Mouse (Mus musculus) neural tube, embryonic 11.5 days (tissue): ENCODE results near the gene Nr2f1. TPM values are rescaled to one million over a fixed set of nuclear protein-coding genes. Genes with fewer than 3 reads are reported as not detected.

ENCODE experiments used
- ATAC-seq: fragments of 200-750 bp; cut with Nextera tagmentation; 2 replicates; pipeline ENCODE4 v1.8.0; 2017; ENCODE audit warnings: moderate number of reproducible peaks, mild to moderate bottlenecking, moderate TSS enrichment, moderate library complexity; ENCODE audit not compliant: insufficient read depth, low FRiP score, low TSS enrichment
- DNase-seq: peaks from one replicate; pipeline ENCODE4 v3.0.0-alpha.2; 2015; ENCODE audit warnings: low spot score
- H3K27ac ChIP-seq: fragments of 300-500 bp; sonication (generic); 2 replicates; pipeline ENCODE4 v1.5.1; 2014; ENCODE audit warnings: low read depth, mild to moderate bottlenecking, low read length
- H3K27me3 ChIP-seq: fragments of 300-500 bp; sonication (generic); 2 replicates; pipeline ENCODE4 v1.6.1; 2014; ENCODE audit warnings: mild to moderate bottlenecking, low read length, mixed read lengths; ENCODE audit not compliant: control insufficient read depth, insufficient read depth
- H3K36me3 ChIP-seq: fragments of 300-500 bp; sonication (generic); 2 replicates; pipeline ENCODE4 v1.6.1; 2014; ENCODE audit warnings: mild to moderate bottlenecking, low read length, moderate library complexity, mixed read lengths; ENCODE audit not compliant: control insufficient read depth, insufficient read depth
- H3K4me1 ChIP-seq: fragments of 300-500 bp; sonication (generic); 2 replicates; pipeline ENCODE4 v1.6.1; 2014; ENCODE audit warnings: low read length, mixed read lengths; ENCODE audit not compliant: control insufficient read depth, insufficient read depth
- H3K4me2 ChIP-seq: fragments of 300-500 bp; sonication (generic); 2 replicates; pipeline ENCODE4 v1.6.1; 2014; ENCODE audit warnings: low read depth, mild to moderate bottlenecking, moderate library complexity
- H3K4me3 ChIP-seq: fragments of 300-500 bp; sonication (generic); 2 replicates; pipeline ENCODE4 v1.5.1; 2014; ENCODE audit warnings: low read depth, low read length
- H3K9ac ChIP-seq: fragments of 300-500 bp; sonication (generic); 2 replicates; pipeline ENCODE4 v1.6.1; 2014; ENCODE audit warnings: mild to moderate bottlenecking, low read length
- H3K9me3 ChIP-seq: fragments of 300-500 bp; sonication (generic); 2 replicates; pipeline ENCODE4 v1.6.1; 2016; ENCODE audit warnings: low read length; ENCODE audit not compliant: control insufficient read depth
- WGBS: fragments of 180-500 bp; shearing (Covaris S2); extraction: QIAGEN DNeasy Blood & Tissue Kit; methylation state at CpG from one replicate; pipeline ENCODE4 v1.1.7; 2014; 5-methylcytosine and 5-hydroxymethylcytosine counted together
- polyA plus RNA-seq: library from polyadenylated mRNA; unstranded; fragments of >200 nt; fragmentation: Nextera tagmentation; extraction: Ambion mirVana; gene quantifications from 2 replicates; pipeline ENCODE4 v1.2.1, GENCODE M21; 2014

Gene Nr2f1
- polyA plus RNA-seq, 1 experiment from 2014 or later, result 61.2 TPM

DNA sequence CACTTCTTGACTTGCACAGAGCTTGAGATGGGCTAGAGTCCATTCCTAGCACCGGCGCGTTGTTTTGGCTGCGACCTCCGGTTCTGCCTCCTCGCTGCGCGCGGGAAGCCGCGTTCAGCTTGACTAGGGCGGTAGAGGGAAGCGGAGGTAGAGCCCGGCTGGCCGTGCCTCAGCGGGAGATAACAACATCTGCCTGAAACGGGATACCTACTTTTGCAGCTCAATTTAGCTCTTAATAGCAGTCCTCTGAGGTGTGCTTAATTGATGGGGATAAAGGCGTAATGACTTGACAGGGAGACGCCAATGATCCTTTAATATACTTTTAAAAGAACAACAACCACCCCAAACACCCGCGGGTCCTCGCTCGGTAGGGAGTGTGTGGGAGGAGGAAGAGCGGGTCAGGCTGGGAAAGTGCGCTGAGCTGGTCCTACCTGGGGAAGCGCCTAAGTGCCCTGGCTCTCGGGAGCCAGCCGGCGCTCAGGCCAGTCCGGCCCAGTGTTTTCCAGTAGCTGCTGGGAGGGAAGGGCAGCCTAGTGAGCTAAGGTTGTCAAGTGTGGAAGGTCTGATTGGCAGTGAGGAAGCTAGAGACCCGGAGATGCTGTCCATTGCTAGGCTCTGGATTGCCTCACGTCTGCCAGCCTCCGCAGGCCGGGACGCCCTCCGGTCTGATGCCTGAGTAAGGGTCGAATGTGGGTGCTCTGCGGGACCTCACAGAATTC, 10.6 kb upstream of the Nr2f1 start:
- H3K9me3 ChIP-seq, result no peaks in the 10 kb centered on the region
- peak overlapping the region; percentile 38 for H3K4me3 ChIP-seq
- peak overlapping the region; percentile 82 for H3K4me2 ChIP-seq
- ATAC-seq (peak; percentile 41; the same call in 1 of the 2 replicates), DNase-seq (peak; percentile 72)
- no peaks in the 10 kb centered on the region for H3K27me3 ChIP-seq
- H3K9ac ChIP-seq, result peak overlapping the region; percentile 63
- no peak overlapping the region; the same call in 1 of the 2 replicates for H3K27ac ChIP-seq
- H3K4me1 ChIP-seq, result peaks cover 36% of the 10 kb centered on the region
- H3K36me3 ChIP-seq, result no peaks in the 10 kb centered on the region
- under 1% methylated on average over 38 of the region's 38 CpGs for WGBS

DNA sequence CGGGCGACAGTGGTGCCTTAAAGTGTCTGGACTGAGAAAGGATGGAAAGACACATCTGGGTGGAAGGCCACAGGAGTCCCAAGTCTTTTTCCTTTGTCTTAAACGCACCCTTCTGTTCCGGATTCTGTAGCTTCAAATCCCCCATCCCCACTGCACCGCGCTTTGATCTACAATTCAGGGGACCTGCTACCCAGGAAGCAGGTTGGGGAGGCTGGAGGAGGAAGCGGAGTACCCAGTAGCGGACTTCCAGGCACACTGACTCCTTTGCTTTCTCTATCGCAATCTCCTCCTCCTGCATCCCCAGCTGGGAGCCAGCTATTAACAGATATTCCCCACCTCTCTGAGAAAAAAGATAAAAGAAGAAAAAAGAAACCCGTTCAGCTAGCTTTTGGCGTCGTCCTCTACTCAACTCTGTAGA, 10.1 kb upstream of the Nr2f1 start:
- Histone ChIP-seq H3K9me3 (no peaks in the 10 kb centered on the region), H3K4me2 (peak overlapping the region; percentile 82), H3K27ac (peak overlapping the region; percentile 21; the same call in 1 of the 2 replicates), H3K27me3 (no peaks in the 10 kb centered on the region), H3K4me3 (peak overlapping the region; percentile 38), H3K9ac (peak overlapping the region; percentile 63), H3K4me1 (peaks cover 37% of the 10 kb centered on the region), H3K36me3 (no peaks in the 10 kb centered on the region)
- WGBS, result under 1% methylated on average over 12 of the region's 12 CpGs
- DNase-seq, result peak; percentile 60
- ATAC-seq, result peak; percentile 8; the same call in 1 of the 2 replicates

DNA sequence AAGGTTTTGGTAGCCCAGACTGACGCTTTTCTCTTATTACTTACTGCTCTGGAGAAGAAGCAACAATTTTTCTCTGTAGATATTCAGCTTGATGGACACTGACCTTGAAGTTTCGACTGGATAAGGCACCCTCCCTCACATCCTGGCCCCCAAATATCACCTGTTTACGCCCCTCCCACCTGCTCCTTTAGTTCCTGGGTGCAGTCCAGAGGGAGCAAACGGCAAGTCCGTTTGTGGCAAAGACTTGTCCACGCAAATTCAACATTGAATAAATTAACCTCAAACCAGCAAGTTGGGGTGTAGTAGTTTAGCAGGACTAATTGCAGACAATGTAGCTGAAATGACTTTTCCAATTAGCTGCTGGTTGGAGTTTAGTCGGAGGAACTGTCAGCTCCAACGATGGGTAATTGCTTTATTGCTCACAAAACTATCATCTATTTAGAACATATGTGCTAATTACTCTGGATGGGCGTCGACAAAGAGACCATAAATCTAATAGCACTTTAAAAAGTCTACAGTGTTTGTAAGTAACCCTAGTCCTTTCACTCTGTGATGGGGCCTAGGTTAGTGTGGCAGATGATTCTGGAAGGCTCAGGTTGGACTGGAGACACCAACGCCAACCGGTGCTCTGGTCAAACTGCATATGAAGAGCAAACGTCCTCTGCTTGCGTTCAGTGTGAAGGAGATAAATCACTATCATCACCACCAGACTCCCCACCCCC, 9.3 kb upstream of the Nr2f1 start:
- DNase-seq (no peak), ATAC-seq (peak; percentile 36; the same call in 1 of the 2 replicates)
- no peaks in the 10 kb centered on the region for H3K27me3 ChIP-seq
- H3K9me3 ChIP-seq, result no peaks in the 10 kb centered on the region
- H3K4me1 ChIP-seq, result peaks cover 44% of the 10 kb centered on the region
- no peak overlapping the region for H3K4me3 ChIP-seq
- H3K9ac ChIP-seq, result no peak overlapping the region; the same call in 1 of the 2 replicates
- H3K36me3 ChIP-seq, result no peaks in the 10 kb centered on the region
- WGBS, result 7% methylated on average over 14 of the region's 14 CpGs
- no peak overlapping the region for H3K27ac ChIP-seq
- H3K4me2 ChIP-seq, result 0 out of 2 replicates have a peak overlapping the region, but pooled peaks have one; percentile 2

DNA sequence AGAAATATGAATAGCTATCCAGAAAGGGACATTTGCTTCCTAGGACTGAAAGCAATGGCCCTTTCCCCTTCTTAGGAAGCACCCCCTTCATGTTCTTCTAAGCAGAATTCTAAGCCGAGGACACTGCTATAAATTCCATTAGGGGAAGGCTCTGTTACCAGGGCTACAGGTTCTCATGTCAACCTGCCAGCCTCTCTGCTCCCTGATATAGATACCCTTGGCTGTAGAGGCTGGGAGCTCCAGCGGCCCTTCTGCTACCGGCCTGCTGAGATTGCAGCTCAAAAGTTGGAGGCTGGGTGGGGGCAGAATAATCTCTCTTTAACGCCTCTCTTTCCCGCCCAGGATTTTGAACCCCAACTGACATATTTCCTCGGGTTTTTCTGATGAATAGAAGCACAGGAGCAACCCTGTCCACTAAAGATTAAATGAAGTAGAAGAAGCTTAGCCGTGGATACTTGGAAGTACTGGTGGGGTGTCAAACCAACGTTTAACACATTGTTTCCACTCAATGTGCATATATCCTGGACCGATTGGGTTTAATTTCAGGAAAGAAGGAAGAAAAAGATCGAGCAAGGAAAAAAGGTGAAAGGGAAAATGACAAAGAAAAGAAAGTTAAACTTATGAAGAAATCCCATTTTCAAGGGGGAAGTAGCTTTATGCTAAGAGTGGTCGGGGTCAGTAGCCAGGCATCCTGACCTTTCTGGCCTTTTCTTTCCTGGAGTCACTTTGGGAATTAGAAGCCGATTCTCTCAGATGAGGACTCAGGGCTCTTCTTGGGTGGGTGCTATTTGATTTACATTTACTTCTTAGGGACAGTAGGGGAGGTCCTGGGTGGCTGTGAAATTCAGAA, 8.5 kb upstream of the Nr2f1 start:
- Histone ChIP-seq H3K9ac (no peak overlapping the region), H3K27me3 (no peaks in the 10 kb centered on the region), H3K36me3 (no peaks in the 10 kb centered on the region), H3K9me3 (no peaks in the 10 kb centered on the region), H3K4me2 (peak overlapping the region; percentile 5; the same call in 1 of the 2 replicates), H3K4me3 (no peak overlapping the region), H3K27ac (no peak overlapping the region; the same call in 1 of the 2 replicates), H3K4me1 (peaks cover 44% of the 10 kb centered on the region)
- WGBS, result 5% methylated on average over 12 of the region's 12 CpGs
- ATAC-seq (no peak), DNase-seq (peak; percentile 45)

DNA sequence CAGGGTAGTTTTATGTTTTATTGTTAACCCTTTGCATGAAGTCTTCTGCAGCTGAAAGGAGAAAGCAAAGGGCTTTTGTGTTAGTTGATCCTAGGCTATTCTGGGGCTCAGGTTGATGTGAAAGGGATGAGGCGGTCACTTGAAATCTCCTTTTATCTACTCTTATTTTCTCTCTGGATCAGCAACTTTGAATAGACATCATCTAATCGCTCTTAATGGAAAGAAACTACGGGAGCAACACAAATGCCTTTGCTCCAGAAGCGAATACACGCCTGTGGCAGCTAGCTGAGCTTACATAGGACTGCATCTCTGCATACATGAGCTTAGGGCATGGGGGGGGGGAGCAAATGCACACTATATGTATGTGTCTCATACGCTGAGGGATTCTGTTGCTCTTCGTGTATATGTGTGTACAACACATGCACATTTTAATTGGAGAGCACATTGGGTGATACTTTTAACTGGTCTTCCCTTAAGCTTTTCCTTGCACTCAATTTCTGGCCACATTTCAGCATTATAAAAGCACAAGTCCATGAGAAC, 7.4 kb upstream of the Nr2f1 start:
- 23% methylated on average over 7 of the region's 7 CpGs for whole genome bisulfite sequencing
- ATAC-seq (no peak), DNase-seq (peak; percentile 20)
- Histone ChIP-seq H3K27me3 (no peaks in the 10 kb centered on the region), H3K9ac (no peak overlapping the region), H3K9me3 (no peaks in the 10 kb centered on the region), H3K4me3 (0 out of 2 replicates have a peak overlapping the region, but pooled peaks have one; percentile 6), H3K4me2 (peak overlapping the region; percentile 27), H3K27ac (no peak overlapping the region), H3K4me1 (peaks cover 44% of the 10 kb centered on the region), H3K36me3 (no peaks in the 10 kb centered on the region)

GRCm38 (mm10) chr13:78205426-78205825, 5.9 kb upstream of the Nr2f1 start:
- H3K36me3 ChIP-seq, result no peaks in the 10 kb centered on the region
- ATAC-seq, result no peak
- H3K9me3 ChIP-seq, result no peaks in the 10 kb centered on the region
- H3K27me3 ChIP-seq, result no peaks in the 10 kb centered on the region
- no peak overlapping the region for H3K4me3 ChIP-seq
- no peak overlapping the region for H3K4me2 ChIP-seq
- H3K4me1 ChIP-seq, result peaks cover 39% of the 10 kb centered on the region
- H3K9ac ChIP-seq, result no peak overlapping the region
- H3K27ac ChIP-seq, result no peak overlapping the region
- DNase-seq, result no peak

DNA sequence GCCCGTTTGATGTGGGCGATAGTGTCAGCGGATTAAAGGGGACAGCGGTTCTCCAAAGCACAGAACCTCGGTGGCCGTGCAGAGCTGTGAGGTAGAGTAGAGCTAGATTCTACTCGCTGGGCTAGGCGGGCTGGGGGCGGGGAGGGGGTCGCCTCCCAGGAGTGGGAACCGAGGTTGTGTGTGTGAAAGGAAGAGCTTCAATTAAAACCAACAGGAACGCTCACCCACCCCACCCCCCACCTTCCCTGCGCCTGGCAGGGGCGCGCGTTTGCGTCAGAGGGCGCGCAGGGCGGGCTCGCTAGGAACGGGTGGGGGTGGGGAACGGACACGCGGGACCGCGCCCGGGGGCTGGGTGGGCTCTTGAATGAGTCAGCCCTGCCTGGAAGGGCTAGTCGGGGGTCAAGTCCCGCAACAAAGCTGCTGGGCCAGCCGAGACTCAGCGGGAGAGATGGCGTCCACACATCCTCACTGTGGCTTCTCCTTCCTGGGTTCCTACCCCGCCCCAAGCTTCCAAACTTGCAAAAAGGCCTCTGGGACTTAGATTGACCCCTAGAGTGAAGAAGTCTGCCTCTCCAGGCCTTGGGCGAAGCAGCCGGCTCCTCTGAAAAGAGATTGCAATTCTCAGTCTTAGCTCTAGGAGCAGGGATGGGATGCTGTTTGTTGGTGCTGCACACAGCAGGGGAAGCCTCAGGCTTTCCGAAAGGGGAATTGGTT, 3.9 kb upstream of the Nr2f1 start:
- Histone ChIP-seq H3K27ac (peak overlapping the region; percentile 97), H3K9me3 (no peaks in the 10 kb centered on the region), H3K36me3 (no peaks in the 10 kb centered on the region), H3K27me3 (no peaks in the 10 kb centered on the region), H3K4me2 (peak overlapping the region; percentile 77), H3K4me3 (peak overlapping the region; percentile 98), H3K9ac (peak overlapping the region; percentile 94), H3K4me1 (peaks cover 23% of the 10 kb centered on the region)
- ATAC-seq, result peak; percentile 36
- WGBS, result 0% methylated on average over 36 of the region's 37 CpGs
- DNase-seq, result peak; percentile 87
